Mouse (Mus musculus) midbrain, embryonic 12.5 days (tissue): ENCODE measurements around the gene Tmem201. TPM values are rescaled to one million over a fixed set of nuclear protein-coding genes. Genes with fewer than 3 reads are reported as not detected.

Experiments
- ATAC-seq: fragments of 200-750 bp; cut with Nextera tagmentation; 2 replicates; pipeline ENCODE4 v1.8.0; 2017; ENCODE audit warnings: low read depth, moderate TSS enrichment, moderate library complexity; ENCODE audit not compliant: low FRiP score
- H3K27ac ChIP-seq: fragments of 300-500 bp; sonication (generic); replicated peaks from 2 replicates; pipeline ENCODE4 v1.5.1; 2016; ENCODE audit warnings: mild to moderate bottlenecking
- H3K27me3 ChIP-seq: fragments of 300-500 bp; sonication (generic); 2 replicates; pipeline ENCODE4 v1.6.1; 2016; ENCODE audit warnings: mild to moderate bottlenecking
- H3K36me3 ChIP-seq: fragments of 300-500 bp; sonication (generic); 2 replicates; pipeline ENCODE4 v1.6.1; 2016
- H3K4me1 ChIP-seq: fragments of 300-500 bp; sonication (generic); 2 replicates; pipeline ENCODE4 v1.6.1; 2016
- H3K4me2 ChIP-seq: fragments of 300-500 bp; sonication (generic); replicated peaks from 2 replicates; pipeline ENCODE4 v1.6.1; 2016; ENCODE audit warnings: mild to moderate bottlenecking, moderate library complexity
- H3K4me3 ChIP-seq: fragments of 300-500 bp; sonication (generic); 2 replicates; pipeline ENCODE4 v1.5.1; 2016; ENCODE audit warnings: mild to moderate bottlenecking
- H3K9ac ChIP-seq: fragments of 300-500 bp; sonication (generic); replicated peaks from 2 replicates; pipeline ENCODE4 v1.6.1; 2016; ENCODE audit warnings: mild to moderate bottlenecking, moderate library complexity
- H3K9me3 ChIP-seq: fragments of 300-500 bp; sonication (generic); 2 replicates; pipeline ENCODE4 v1.6.1; 2016; ENCODE audit warnings: mild to moderate bottlenecking
- WGBS: fragments of 180-500 bp; shearing (Covaris S2); methylation state at CpG from one replicate; pipeline ENCODE4 v1.1.7; 2016; 5-methylcytosine and 5-hydroxymethylcytosine counted together
- polyA plus RNA-seq: library from polyadenylated mRNA; unstranded; fragments of >200 nt; fragmentation: Nextera tagmentation; extraction: Ambion mirVana; gene quantifications from 2 replicates; pipeline ENCODE4 v1.2.1, GENCODE M21; 2016

Tmem201 gene
- polyA plus RNA-seq, 1 experiment from 2014 or later: 39.3 TPM

DNA sequence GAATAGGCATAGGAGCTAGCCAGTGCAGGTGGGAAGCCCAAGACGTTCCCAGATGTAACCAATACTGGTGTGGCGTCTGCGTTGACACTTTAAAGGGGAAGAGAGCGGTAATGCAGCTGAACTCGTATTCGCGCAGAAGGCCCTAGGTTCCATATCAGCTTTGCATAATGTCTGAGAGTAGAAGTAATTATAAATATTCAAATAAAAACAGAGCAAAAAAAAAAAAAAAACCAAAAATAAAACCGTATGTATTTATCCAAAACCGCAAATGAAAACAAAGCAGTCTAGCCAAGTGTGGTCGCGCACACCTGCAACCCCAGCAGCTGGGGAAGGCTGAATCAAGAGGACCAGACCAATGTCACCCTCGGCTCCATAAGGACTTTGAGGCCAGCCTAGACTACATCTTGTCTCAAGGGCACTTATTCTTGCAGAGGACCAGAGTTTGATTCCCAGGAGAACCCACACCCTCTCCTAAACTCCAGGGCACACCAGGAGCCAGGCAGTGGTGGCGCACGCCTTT is 4.2 kb upstream of the Tmem201 start:
- Histone ChIP-seq H3K9me3 (no peaks in the 10 kb centered on the region), H3K4me2 (no peak overlapping the region), H3K27me3 (no peaks in the 10 kb centered on the region), H3K27ac (no peak overlapping the region), H3K4me1 (peaks cover 2% of the 10 kb centered on the region), H3K4me3 (no peak overlapping the region), H3K9ac (no peak overlapping the region), H3K36me3 (peaks cover 36% of the 10 kb centered on the region)
- WGBS: 95% methylated on average over 14 of the region's 14 CpGs
- ATAC-seq: no peak

DNA sequence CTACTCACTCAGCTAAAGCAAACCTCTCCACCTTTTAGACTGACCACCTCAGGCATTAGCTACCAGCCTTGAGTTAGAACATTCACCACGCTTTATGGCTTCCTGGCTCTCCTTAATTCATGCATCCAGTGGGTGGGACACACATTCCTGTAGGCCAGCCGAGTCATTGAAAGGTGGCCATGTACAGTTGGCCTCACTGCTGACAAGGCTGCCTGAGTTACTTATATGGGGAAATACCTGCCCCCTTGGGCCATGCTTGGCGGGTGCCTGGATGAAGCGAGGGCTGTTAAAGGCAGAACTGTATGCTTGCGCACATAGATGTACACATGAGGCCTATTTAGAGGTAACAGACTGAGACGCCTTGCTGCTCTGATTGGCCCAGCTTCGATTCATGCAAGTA is 2.5 kb upstream of the Tmem201 start:
- H3K27ac ChIP-seq: no peak overlapping the region
- 95% methylated on average over 7 of the region's 7 CpGs for WGBS
- H3K9ac ChIP-seq: no peak overlapping the region
- H3K9me3 ChIP-seq: no peaks in the 10 kb centered on the region
- ATAC-seq: no peak
- peaks cover 20% of the 10 kb centered on the region for H3K4me1 ChIP-seq
- peaks cover 31% of the 10 kb centered on the region for H3K36me3 ChIP-seq
- H3K4me3 ChIP-seq: no peak overlapping the region
- no peaks in the 10 kb centered on the region for H3K27me3 ChIP-seq
- no peak overlapping the region for H3K4me2 ChIP-seq

- Histone ChIP-seq H3K4me3 (no peak overlapping the region), H3K4me2 (no peak overlapping the region), H3K4me1 (peaks cover 28% of the 10 kb centered on the region), H3K36me3 (peaks cover 24% of the 10 kb centered on the region), H3K9me3 (no peaks in the 10 kb centered on the region), H3K9ac (no peak overlapping the region), H3K27ac (no peak overlapping the region), H3K27me3 (no peaks in the 10 kb centered on the region)
- 82% methylated on average over 5 of the region's 5 CpGs for WGBS
- no peak for ATAC-seq
Measured at GRCm38 (mm10) chr4:149739478-149739877, 1.6 kb upstream of the Tmem201 start.

- Histone ChIP-seq H3K9me3 (no peaks in the 10 kb centered on the region), H3K4me3 (peak overlapping the region; percentile 84), H3K4me2 (peak overlapping the region; percentile 91), H3K36me3 (peaks cover 8% of the 10 kb centered on the region; the same call in 1 of the 2 replicates), H3K9ac (peak overlapping the region; percentile 90), H3K4me1 (peaks cover 50% of the 10 kb centered on the region), H3K27ac (no peak overlapping the region), H3K27me3 (no peaks in the 10 kb centered on the region)
- ATAC-seq: no peak
- 65% methylated on average over 4 of the region's 4 CpGs for WGBS
Measured at GRCm38 (mm10) chr4:149736581-149736980, 1.3 kb downstream of the Tmem201 start.

- Histone ChIP-seq H3K9ac (peak overlapping the region; percentile 37; the same call in 1 of the 2 replicates), H3K36me3 (peaks cover 12% of the 10 kb centered on the region), H3K9me3 (no peaks in the 10 kb centered on the region), H3K4me3 (no peak overlapping the region), H3K4me1 (peaks cover 53% of the 10 kb centered on the region), H3K27me3 (no peaks in the 10 kb centered on the region), H3K27ac (no peak overlapping the region), H3K4me2 (peak overlapping the region; percentile 91)
- no peak for ATAC-seq
- 89% methylated on average over 5 of the region's 5 CpGs for WGBS
Measured at GRCm38 (mm10) chr4:149735624-149736250, 2.1 kb downstream of the Tmem201 start.

DNA sequence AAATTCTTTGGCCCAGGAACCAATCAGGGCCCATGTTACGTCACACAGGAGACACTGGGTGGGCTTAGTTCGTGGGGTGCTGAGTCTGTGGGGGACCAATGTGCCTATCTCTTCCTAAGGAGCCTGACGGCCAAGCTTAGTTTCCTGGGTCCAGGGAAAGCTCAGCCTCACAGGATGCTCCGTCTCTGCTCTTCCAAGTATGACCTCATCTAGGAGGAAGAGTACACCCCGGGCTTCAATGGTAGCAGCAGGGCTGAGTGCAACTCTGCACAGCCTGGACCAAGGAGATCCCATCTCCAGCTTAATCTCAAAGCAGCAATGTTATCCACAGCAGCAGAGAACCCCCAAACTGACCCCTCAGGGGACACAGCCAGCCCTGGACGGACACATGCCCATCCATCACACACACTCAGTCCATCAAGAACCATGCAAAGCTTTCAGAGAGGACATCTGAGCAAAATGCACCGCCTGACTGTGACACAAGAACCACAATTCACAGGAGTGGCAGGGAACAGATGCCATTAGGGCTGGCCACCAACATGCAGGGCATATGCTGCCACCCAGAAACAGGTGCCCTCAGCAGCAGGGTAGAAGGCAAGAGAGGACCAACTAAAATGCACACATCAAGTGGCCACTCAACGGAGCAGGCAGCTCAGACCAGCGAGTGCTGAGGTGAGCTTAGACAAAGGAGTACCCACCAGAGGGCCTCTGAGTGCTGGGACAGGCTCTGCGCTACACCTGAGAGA is 2.9 kb downstream of the Tmem201 start:
- Histone ChIP-seq H3K4me2 (0 out of 2 replicates have a peak overlapping the region, but pooled peaks have one; percentile 91), H3K4me1 (peaks cover 54% of the 10 kb centered on the region), H3K9me3 (no peaks in the 10 kb centered on the region), H3K36me3 (peaks cover 19% of the 10 kb centered on the region), H3K9ac (peak overlapping the region; percentile 37; the same call in 1 of the 2 replicates), H3K27ac (no peak overlapping the region), H3K27me3 (no peaks in the 10 kb centered on the region), H3K4me3 (no peak overlapping the region)
- ATAC-seq: no peak
- WGBS: 86% methylated on average over 10 of the region's 10 CpGs

- Histone ChIP-seq H3K27me3 (no peaks in the 10 kb centered on the region), H3K9ac (no peak overlapping the region), H3K36me3 (peaks cover 25% of the 10 kb centered on the region), H3K4me2 (no peak overlapping the region), H3K4me1 (peaks cover 54% of the 10 kb centered on the region), H3K4me3 (no peak overlapping the region), H3K27ac (peak overlapping the region; percentile 65; the same call in 1 of the 2 replicates), H3K9me3 (no peaks in the 10 kb centered on the region)
- no peak for ATAC-seq
- 92% methylated on average over 6 of the region's 6 CpGs for WGBS
Measured at GRCm38 (mm10) chr4:149734246-149734645, 3.6 kb downstream of the Tmem201 start.

DNA sequence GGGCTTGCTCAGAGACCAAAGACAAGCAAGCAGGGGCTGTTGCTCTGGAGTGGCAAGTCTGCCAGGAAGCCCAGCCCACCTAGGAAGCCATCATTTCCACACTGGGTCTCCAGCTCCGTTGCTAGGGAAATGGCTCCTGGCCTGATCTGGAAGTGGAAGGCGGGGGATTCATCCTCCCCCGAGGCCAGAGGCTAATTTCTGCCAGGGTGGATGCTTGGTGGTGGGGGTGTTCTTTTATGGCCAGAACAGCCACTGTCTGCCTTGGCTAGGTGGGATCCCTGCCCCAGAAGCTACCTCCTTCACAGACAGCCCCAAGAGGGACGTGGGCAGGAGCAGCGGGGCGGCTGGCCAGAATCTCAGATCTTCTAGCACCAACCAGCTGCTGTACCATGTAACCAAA is 4.1 kb downstream of the Tmem201 start:
- H3K9ac ChIP-seq: 0 out of 2 replicates have a peak overlapping the region, but pooled peaks have one; percentile 2

GRCm38 (mm10) chr4:149732800-149733199 is 5.0 kb downstream of the Tmem201 start:
- Histone ChIP-seq H3K4me3 (no peak overlapping the region), H3K4me1 (peaks cover 54% of the 10 kb centered on the region)

More for the DNA sequence above, 4.1 kb downstream of the Tmem201 start:
- 51% methylated on average over 6 of the region's 6 CpGs for WGBS
- peak overlapping the region; percentile 65 for H3K27ac ChIP-seq
- H3K4me1 ChIP-seq: peaks cover 54% of the 10 kb centered on the region
- peaks cover 30% of the 10 kb centered on the region for H3K36me3 ChIP-seq
- H3K9me3 ChIP-seq: no peaks in the 10 kb centered on the region
- no peak for ATAC-seq
- peak overlapping the region; percentile 30 for H3K4me2 ChIP-seq
- no peaks in the 10 kb centered on the region for H3K27me3 ChIP-seq
- no peak overlapping the region; the same call in 1 of the 2 replicates for H3K4me3 ChIP-seq

DNA sequence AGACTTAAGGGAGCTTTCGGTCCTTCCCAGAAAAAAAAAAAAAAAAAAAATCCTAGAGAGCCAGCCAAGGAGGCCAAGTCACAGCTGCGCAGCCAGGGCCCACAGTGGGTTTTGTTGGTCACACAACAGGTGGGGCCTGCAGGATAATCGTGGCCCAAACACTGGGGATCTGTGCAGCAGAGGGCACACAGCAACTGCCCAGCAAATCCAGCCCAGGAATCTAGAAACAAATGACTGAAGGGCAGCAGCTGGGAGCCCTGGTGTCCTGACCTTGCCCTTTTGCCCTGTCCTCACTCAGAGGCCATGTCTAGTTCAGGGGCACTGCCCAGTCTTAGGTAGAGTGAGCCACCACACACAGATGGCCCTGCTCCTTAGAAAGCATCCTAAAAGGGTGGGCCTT is 5.5 kb downstream of the Tmem201 start:
- WGBS: 80% methylated on average over 3 of the region's 3 CpGs
- no peak overlapping the region for H3K9ac ChIP-seq
- no peak overlapping the region for H3K27ac ChIP-seq
- no peak for ATAC-seq
- H3K4me2 ChIP-seq: no peak overlapping the region
- no peak overlapping the region for H3K4me3 ChIP-seq
- no peaks in the 10 kb centered on the region for H3K27me3 ChIP-seq
- H3K36me3 ChIP-seq: peaks cover 43% of the 10 kb centered on the region
- H3K9me3 ChIP-seq: no peaks in the 10 kb centered on the region
- peaks cover 54% of the 10 kb centered on the region for H3K4me1 ChIP-seq

More at GRCm38 (mm10) chr4:149732800-149733199, 5.0 kb downstream of the Tmem201 start:
- Histone ChIP-seq H3K27me3 (no peaks in the 10 kb centered on the region), H3K4me2 (0 out of 2 replicates have a peak overlapping the region, but pooled peaks have one; percentile 3), H3K36me3 (peaks cover 39% of the 10 kb centered on the region), H3K9me3 (no peaks in the 10 kb centered on the region), H3K9ac (no peak overlapping the region), H3K27ac (no peak overlapping the region)
- no peak for ATAC-seq
- 83% methylated on average over 10 of the region's 10 CpGs for WGBS

DNA sequence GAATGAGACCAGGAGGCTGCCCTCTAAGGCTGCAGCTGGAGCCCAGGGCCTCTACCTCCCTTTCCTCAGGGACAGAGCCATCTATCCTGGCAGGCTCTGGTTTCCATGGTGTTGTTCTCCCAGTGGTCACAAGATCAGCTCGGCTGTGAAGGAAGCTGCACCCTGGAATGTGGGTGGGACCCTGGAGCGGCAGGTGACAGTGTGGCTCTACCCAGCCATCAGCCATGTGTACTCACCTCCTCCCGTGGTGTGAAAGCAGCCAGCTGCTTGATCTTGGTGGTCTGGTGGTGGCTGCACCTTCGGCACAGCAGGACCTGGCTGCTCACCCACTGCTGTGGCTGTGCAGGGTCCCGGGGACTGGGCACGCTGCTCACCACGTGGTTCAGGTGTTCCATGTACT is 7.0 kb downstream of the Tmem201 start:
- H3K4me2 ChIP-seq: no peak overlapping the region
- no peak overlapping the region for H3K27ac ChIP-seq
- peaks cover 58% of the 10 kb centered on the region for H3K36me3 ChIP-seq
- peaks cover 39% of the 10 kb centered on the region for H3K4me1 ChIP-seq
- no peak overlapping the region for H3K4me3 ChIP-seq
- no peak for ATAC-seq
- no peaks in the 10 kb centered on the region for H3K9me3 ChIP-seq
- no peak overlapping the region for H3K9ac ChIP-seq
- H3K27me3 ChIP-seq: no peaks in the 10 kb centered on the region
- WGBS: 84% methylated on average over 7 of the region's 7 CpGs

DNA sequence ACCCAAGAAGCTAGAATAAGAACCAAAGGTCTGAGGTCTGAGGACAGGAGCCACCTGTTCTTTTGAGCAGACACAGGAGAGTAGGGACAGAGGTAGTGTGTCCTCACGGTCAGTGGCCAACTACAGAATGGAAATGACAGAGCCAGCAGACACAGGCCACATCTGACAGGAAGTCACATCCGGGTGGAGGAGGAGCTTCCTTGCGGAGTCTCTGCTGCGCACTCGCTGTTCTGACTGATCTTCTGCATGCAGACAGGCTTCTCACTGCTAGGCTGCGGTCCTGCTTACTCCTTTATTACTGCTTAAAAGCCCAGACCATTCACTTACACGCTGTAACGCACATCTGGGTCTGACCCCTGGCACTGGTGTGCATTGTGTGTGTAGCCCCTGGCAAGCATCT is 9.0 kb downstream of the Tmem201 start:
- no peak overlapping the region for H3K9ac ChIP-seq
- 80% methylated on average over 8 of the region's 8 CpGs for WGBS
- no peak overlapping the region for H3K27ac ChIP-seq
- ATAC-seq: no peak
- no peak overlapping the region for H3K4me3 ChIP-seq
- H3K27me3 ChIP-seq: no peaks in the 10 kb centered on the region
- no peak overlapping the region for H3K4me2 ChIP-seq
- no peaks in the 10 kb centered on the region for H3K9me3 ChIP-seq
- H3K36me3 ChIP-seq: peaks cover 77% of the 10 kb centered on the region
- peaks cover 22% of the 10 kb centered on the region for H3K4me1 ChIP-seq
